Mouse (Mus musculus) forebrain, embryonic 11.5 days (tissue): ENCODE data around the gene Gm20715. TPM values are rescaled to one million over a fixed set of nuclear protein-coding genes. Genes with fewer than 3 reads are reported as not detected.
A peak's percentile ranks its signal among the peaks of the same experiment; 100 is the strongest.

Source experiments
- ATAC-seq: fragments of 200-750 bp; cut with Nextera tagmentation; replicated peaks from 2 replicates; pipeline ENCODE4 v1.8.0; 2017; ENCODE audit warnings: moderate TSS enrichment; ENCODE audit not compliant: low FRiP score
- DNase-seq: peaks from one replicate; pipeline ENCODE4 v3.0.0-alpha.2; 2017; ENCODE audit warnings: low spot score
- H3K27ac ChIP-seq: fragments of 300-500 bp; sonication (generic); 2 replicates; pipeline ENCODE4 v1.5.1; 2014; ENCODE audit warnings: low read depth, low read length
- H3K27me3 ChIP-seq: fragments of 300-500 bp; sonication (generic); 2 replicates; pipeline ENCODE4 v1.6.1; 2014; ENCODE audit warnings: mild to moderate bottlenecking, low read length, mixed read lengths; ENCODE audit not compliant: control insufficient read depth, insufficient read depth
- H3K36me3 ChIP-seq: fragments of 300-500 bp; sonication (generic); 2 replicates; pipeline ENCODE4 v1.6.1; 2014; ENCODE audit warnings: mild to moderate bottlenecking, low read length, moderate library complexity, mixed read lengths; ENCODE audit not compliant: control insufficient read depth, insufficient read depth
- H3K4me1 ChIP-seq: fragments of 300-500 bp; sonication (generic); replicated peaks from 2 replicates; pipeline ENCODE4 v1.6.1; 2014; ENCODE audit warnings: low read length, mixed read lengths; ENCODE audit not compliant: control insufficient read depth, insufficient read depth
- H3K4me2 ChIP-seq: fragments of 300-500 bp; sonication (generic); 2 replicates; pipeline ENCODE4 v1.6.1; 2014; ENCODE audit warnings: low read depth, mild to moderate bottlenecking, low read length, moderate library complexity, mixed read lengths; ENCODE audit not compliant: severe bottlenecking
- H3K4me3 ChIP-seq: fragments of 300-500 bp; sonication (generic); 2 replicates; pipeline ENCODE4 v1.5.1; 2014; ENCODE audit warnings: low read depth, low read length
- H3K9ac ChIP-seq: fragments of 300-500 bp; sonication (generic); 2 replicates; pipeline ENCODE4 v1.6.1; 2014; ENCODE audit warnings: low read length
- H3K9me3 ChIP-seq: fragments of 300-500 bp; sonication (generic); 2 replicates; pipeline ENCODE4 v1.6.1; 2016; ENCODE audit warnings: low read length, mixed read lengths; ENCODE audit not compliant: control insufficient read depth
- WGBS: fragments of 180-500 bp; shearing (Covaris S2); extraction: QIAGEN DNeasy Blood & Tissue Kit; methylation state at CpG from one replicate; pipeline ENCODE4 v1.1.7; 2014; 5-methylcytosine and 5-hydroxymethylcytosine counted together
- polyA plus RNA-seq: library from polyadenylated mRNA; unstranded; fragments of >200 nt; fragmentation: Nextera tagmentation; extraction: Ambion mirVana; gene quantifications from 2 replicates; pipeline ENCODE4 v1.2.1, GENCODE M21; 2014

Gene Gm20715
- polyA plus RNA-seq, 1 experiment from 2014 or later: not detected

DNA sequence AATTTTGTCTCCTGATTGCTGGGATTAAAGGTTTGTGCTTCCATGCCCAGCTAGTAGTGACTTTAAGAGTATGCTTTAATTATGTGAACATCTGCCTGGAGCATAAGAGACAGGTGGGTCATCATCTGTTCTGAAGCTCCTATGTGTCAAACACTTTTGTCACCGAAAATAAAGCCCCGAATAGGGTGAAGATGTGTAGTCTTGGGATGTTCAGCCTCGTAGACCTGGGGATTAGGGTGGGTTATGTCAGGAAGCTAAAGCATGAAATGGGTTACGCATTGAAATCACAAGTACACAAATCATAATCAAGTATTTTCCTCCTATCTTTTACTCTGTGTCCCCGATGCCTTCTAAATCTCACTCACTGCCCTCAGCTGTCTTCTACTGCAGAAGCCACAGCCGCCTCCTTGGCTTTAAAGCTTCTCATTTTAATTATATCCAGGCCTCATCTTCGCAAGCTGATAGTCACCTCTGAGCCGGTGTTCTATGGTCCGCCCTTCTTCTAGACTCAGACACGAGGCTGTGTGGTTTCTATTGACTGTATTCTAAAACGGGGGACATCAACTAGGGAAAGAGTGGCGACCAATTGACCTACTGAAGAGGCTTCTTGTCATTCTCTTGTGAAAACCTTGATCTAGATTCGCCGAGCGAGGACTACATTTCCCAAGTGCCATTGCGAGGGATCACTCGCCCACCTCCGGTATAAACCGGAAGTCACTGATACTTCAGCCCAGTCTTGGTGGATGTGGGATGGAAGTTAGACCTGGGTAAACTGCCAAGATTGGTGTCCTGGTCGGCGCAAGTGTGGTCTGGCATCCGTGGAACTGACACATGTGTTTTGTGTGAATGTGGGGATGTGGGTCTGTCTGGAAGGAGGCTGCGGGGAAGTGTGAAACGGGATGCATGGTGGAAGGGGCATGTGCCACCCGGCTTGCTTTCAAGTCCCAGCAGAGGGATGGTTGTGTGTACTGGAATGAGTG lies 11.8 kb upstream of the Gm20715 start, which contains the start of gene Smim17:
Gene Smim17 (plus strand): TSS at position 720 of the 980 bp plus-strand sequence.
- peak within 1 kb of the TSS; percentile 46 for H3K4me3 ChIP-seq
- no peak within 1 kb of the TSS for H3K27ac ChIP-seq
- H3K27me3 ChIP-seq: no peaks in the 10 kb centered on the region
- WGBS: 28% methylated on average over 25 of the region's 25 CpGs
- H3K4me1 ChIP-seq: no peaks in the 10 kb centered on the region
- no peaks in the 10 kb centered on the region; the same call in 1 of the 2 replicates for H3K36me3 ChIP-seq
- H3K4me2 ChIP-seq: peak within 1 kb of the TSS; percentile 60
- peak; percentile 90 for ATAC-seq
- DNase-seq: peak; percentile 63
- no peaks in the 10 kb centered on the region for H3K9me3 ChIP-seq
- H3K9ac ChIP-seq: peak within 1 kb of the TSS; percentile 62

- Histone ChIP-seq H3K4me1 (no peaks in the 10 kb centered on the region), H3K4me3 (no peak overlapping the region), H3K27me3 (no peaks in the 10 kb centered on the region), H3K4me2 (peak overlapping the region; percentile 37), H3K9ac (no peak overlapping the region), H3K27ac (no peak overlapping the region), H3K9me3 (no peaks in the 10 kb centered on the region), H3K36me3 (no peaks in the 10 kb centered on the region)
- DNase-seq (no peak), ATAC-seq (peak; percentile 55; the same call in 1 of the 2 replicates)
- WGBS: 11% methylated on average over 19 of the region's 22 CpGs
Observed at GRCm38 (mm10) chr7:6414626-6415441, 4.8 kb downstream of the Gm20715 start.

DNA sequence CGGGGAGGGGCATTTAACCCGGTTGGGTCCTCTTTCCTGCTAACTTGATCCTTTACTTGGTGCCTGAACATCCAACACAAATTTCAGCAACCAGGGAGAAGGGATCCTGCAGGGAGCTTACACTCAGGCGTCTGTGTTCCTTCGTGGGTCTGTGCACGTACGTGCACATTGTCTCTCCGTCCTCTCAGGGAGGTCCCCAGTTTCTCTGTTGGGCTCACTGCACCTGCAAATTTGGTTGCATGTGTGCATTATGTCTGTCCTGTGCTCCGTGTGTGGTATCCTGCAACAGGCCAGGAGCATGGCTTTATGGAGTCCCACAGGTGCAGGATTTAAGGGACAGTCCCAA lies 5.3 kb downstream of the Gm20715 start:
- Histone ChIP-seq H3K27me3 (no peaks in the 10 kb centered on the region), H3K4me2 (peak overlapping the region; percentile 37; the same call in 1 of the 2 replicates), H3K9me3 (no peaks in the 10 kb centered on the region), H3K9ac (no peak overlapping the region), H3K4me3 (no peak overlapping the region), H3K27ac (no peak overlapping the region), H3K4me1 (no peaks in the 10 kb centered on the region), H3K36me3 (no peaks in the 10 kb centered on the region)
- ATAC-seq (peak; percentile 15; the same call in 1 of the 2 replicates), DNase-seq (no peak)
- 12% methylated on average over 8 of the region's 8 CpGs for WGBS

GRCm38 (mm10) chr7:6419894-6420293 lies 9.8 kb downstream of the Gm20715 start:
- DNase-seq (no peak), ATAC-seq (no peak)
- no peaks in the 10 kb centered on the region for H3K27me3 ChIP-seq
- H3K9ac ChIP-seq: no peak overlapping the region
- no peak overlapping the region for H3K27ac ChIP-seq
- H3K4me2 ChIP-seq: no peak overlapping the region
- H3K4me3 ChIP-seq: no peak overlapping the region
- H3K4me1 ChIP-seq: no peaks in the 10 kb centered on the region
- 68% methylated on average over 6 of the region's 6 CpGs for WGBS
- H3K36me3 ChIP-seq: no peaks in the 10 kb centered on the region
- H3K9me3 ChIP-seq: no peaks in the 10 kb centered on the region

- WGBS: 83% methylated on average over 3 of the region's 3 CpGs
- H3K27ac ChIP-seq: no peak overlapping the region
- no peak overlapping the region for H3K4me3 ChIP-seq
- no peaks in the 10 kb centered on the region for H3K36me3 ChIP-seq
- DNase-seq (no peak), ATAC-seq (no peak)
- H3K4me2 ChIP-seq: no peak overlapping the region
- no peaks in the 10 kb centered on the region; the same call in 1 of the 2 replicates for H3K9me3 ChIP-seq
- H3K9ac ChIP-seq: no peak overlapping the region
- H3K27me3 ChIP-seq: no peaks in the 10 kb centered on the region
- H3K4me1 ChIP-seq: no peaks in the 10 kb centered on the region
Observed at GRCm38 (mm10) chr7:6429381-6429780, 19.3 kb downstream of the Gm20715 start.

- Histone ChIP-seq H3K4me3 (no peak overlapping the region), H3K4me1 (no peaks in the 10 kb centered on the region; the same call in 1 of the 2 replicates), H3K27ac (no peak overlapping the region), H3K9me3 (no peaks in the 10 kb centered on the region; the same call in 1 of the 2 replicates), H3K4me2 (no peak overlapping the region), H3K36me3 (no peaks in the 10 kb centered on the region), H3K9ac (no peak overlapping the region), H3K27me3 (no peaks in the 10 kb centered on the region)
- peak; percentile 68 for DNase-seq
- 52% methylated on average over 2 of the region's 2 CpGs for WGBS
- no peak for ATAC-seq
Observed at GRCm38 (mm10) chr7:6430342-6430741, 20.3 kb downstream of the Gm20715 start.

DNA sequence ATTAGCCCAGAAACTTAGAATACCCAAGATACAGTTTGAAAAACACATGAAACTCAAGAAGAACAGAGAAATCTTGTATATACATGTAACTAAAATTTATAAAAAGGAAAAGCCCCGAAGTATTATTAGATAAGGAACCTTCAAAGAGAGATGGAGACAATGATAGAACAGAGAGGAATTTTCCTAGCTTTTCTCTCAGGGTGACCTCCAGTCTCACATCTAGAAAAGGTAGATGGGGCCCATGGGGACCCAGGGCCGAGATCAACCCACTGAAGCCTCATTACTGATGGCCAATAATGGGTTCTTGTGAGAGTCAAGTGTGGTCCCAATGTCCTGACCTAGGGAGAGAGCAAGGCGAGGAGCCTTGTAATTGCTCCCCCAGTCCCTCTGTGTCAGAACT lies 28.3 kb downstream of the Gm20715 start, which contains the start of gene Olfr1344:
Gene Olfr1344 (plus strand): TSS at position 301 of the 400 bp plus-strand sequence.
- no peak within 1 kb of the TSS for H3K4me3 ChIP-seq
- H3K27ac ChIP-seq: no peak within 1 kb of the TSS
- no peaks in the 10 kb centered on the region for H3K36me3 ChIP-seq
- no peaks in the 10 kb centered on the region; the same call in 1 of the 2 replicates for H3K4me1 ChIP-seq
- no peak within 1 kb of the TSS for H3K9ac ChIP-seq
- no peak within 1 kb of the TSS for H3K4me2 ChIP-seq
- 78% methylated on average over 3 of the region's 3 CpGs for WGBS
- ATAC-seq (no peak), DNase-seq (no peak)
- no peaks in the 10 kb centered on the region for H3K27me3 ChIP-seq
- H3K9me3 ChIP-seq: no peaks in the 10 kb centered on the region

- no peak overlapping the region for H3K27ac ChIP-seq
- H3K9me3 ChIP-seq: no peaks in the 10 kb centered on the region
- 60% methylated on average over 2 of the region's 2 CpGs for WGBS
- H3K4me2 ChIP-seq: no peak overlapping the region
- H3K27me3 ChIP-seq: no peaks in the 10 kb centered on the region
- H3K36me3 ChIP-seq: no peaks in the 10 kb centered on the region
- no peak for DNase-seq
- ATAC-seq: no peak
- no peaks in the 10 kb centered on the region for H3K4me1 ChIP-seq
- H3K9ac ChIP-seq: no peak overlapping the region
- H3K4me3 ChIP-seq: no peak overlapping the region
Observed at GRCm38 (mm10) chr7:6441173-6441572, 31.1 kb downstream of the Gm20715 start.
